Mouse (Mus musculus): ENCODE results near the gene Clca3a2.
"Not testable (repeated sequence)": the region's sequence is repeated elsewhere in the genome, so short reads cannot be mapped to it uniquely, and the experiment has no call there.

Gene Clca3a2

DNA sequence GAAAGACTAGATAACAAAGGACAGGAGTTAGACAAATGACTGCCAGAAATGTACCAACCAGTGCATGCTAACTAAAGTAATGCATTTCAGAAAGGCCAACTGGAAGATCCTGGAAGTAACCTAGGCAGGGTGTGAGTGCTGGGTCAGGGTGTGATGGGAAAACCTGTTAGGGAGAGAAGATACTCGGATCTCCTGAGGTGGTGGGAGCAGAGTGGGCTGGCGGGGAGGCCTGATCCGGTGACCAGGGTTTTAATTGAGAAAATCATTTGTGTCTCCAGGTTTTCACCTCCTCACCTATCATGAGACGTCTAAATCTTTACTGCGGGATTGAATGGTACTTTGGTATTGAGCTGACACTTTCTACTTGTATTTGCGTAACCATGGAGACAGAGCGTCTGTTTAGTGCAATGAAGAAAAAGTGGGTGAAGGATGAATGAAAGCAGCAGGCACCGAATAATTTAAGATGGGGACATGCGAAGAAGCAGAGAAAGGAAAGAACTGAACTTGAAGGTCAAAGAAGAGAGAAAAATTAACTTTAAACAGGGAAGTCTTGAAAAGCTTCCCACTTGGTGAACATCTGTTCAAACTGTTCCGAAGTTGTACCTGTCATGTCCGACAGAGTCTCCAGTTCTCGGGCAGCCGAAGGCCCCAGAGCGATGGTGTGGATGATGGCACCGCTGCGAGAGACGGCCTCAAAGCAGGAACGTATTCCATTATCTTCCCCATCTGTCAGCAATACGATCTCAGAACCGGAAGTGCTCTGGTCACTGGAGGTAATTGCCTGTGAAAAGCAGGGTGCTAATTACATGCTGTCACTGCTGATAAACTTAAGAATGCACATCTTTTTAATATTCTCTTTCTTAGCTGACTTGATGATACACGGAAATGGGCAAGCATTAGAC is 70.0 kb downstream of the Clca3a2 start:
- ATAC-seq (ENCODE audit: insufficient number of reproducible peaks, low FRiP score, low TSS enrichment), result not testable (repeated sequence)

DNA sequence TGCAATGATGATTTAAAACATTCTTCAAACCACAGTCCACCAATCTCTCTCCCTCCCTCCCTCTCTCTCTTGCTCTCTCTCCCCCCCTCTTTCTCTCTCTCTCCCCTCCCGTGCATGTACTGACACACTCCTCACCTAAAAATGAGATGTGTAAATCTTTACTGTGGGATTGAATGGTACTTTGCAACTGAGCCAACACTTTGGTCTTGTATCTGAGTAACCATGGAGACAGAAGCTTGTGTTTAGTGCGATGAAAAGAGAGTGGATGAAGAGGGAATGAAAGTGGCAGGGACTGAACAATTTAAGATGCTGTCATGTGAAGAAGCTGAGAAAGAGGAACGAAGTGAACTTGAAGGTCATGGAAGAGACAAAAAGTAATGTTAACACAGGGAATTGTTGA is 71.6 kb downstream of the Clca3a2 start:
- not testable (repeated sequence) for ATAC-seq (ENCODE audit: insufficient number of reproducible peaks, low FRiP score, low TSS enrichment)

Data from cerebellum, adult (tissue).